Mouse (Mus musculus) pancreas, adult 10 weeks (tissue): ENCODE measurements around the gene Oosp2. TPM values are rescaled to one million over a fixed set of nuclear protein-coding genes. Genes with fewer than 3 reads are reported as not detected.

ENCODE experiments used
- polyA plus RNA-seq: library from polyadenylated mRNA; stranded (reverse); fragments of 350-450 nt; fragmentation: Illumina TruSeq; extraction: RNeasy Lipid Tissue Mini Kit (QIAGEN cat#74804); gene quantifications from one replicate; pipeline ENCODE4 v1.2.3, GENCODE M21; 2015; ENCODE audit warnings: low read depth, low replicate concordance; ENCODE audit not compliant: insufficient read depth

Gene Oosp2
- not detected for polyA plus RNA-seq

DNA sequence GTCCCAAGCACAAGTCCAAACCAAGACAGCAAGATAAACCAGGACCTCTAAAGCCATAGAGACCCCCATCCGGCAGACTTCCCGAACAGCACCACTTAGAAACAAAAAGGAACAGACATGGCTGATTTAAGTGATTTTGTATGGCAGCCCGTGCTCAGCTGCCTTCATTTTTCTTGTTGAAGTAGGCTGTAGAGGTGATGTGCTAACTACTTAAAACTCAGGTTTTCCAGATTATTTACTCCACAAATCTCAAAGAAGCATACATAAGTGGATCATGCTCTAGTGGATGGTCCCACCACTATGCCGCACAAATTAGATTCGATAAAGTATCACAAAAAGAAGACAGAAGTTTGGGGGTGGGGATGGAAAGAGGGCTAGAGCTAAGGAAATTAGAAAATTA lies at the start of gene Oosp2:
Gene Oosp2 (minus strand): TSS at position 101 of the 400 bp plus-strand sequence.

DNA sequence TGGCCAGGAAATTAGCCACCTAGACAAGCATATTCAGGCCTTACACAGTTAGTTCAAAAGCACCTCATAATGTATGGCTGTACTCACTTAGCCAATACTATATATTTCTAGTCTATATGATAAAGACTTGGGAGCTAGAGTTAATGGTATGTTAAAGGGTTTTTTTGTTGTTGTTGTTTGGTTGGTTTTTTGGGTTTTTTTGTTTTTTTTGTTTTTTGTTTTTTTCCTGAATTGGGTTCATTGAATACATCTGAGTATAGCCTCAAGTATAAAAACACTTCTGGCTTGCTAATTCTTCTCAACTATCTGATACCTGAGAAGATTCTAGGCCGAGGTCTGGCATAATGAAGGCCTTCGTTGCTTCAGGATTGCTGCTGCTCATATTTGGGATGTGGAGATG lies 36.4 kb upstream of the Oosp2 start, which contains the start of gene Oosp3:
Gene Oosp3 (plus strand): TSS at position 301 of the 400 bp plus-strand sequence.

DNA sequence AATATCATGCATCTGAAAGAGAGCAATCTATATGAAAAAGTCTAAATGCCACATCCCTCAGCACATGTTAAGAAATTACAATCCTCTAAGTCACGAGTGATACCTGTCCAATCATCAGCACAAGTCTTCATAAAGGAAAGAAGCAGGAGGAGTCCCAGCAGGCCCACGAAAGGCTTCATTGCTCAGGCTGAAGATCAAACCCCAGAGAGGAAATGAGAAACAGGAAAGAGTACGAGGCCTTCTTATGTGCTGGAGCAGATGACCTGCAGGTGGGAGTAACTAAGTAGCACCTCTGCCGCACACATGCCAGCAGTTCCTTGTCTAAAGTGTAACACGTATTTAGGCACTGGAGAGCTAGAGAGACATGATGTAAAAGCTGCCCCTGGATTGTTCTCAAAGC lies 30.5 kb upstream of the Oosp2 start, which contains the start of gene Oosp1:
Gene Oosp1 (minus strand): TSS at position 312 of the 400 bp plus-strand sequence.

DNA sequence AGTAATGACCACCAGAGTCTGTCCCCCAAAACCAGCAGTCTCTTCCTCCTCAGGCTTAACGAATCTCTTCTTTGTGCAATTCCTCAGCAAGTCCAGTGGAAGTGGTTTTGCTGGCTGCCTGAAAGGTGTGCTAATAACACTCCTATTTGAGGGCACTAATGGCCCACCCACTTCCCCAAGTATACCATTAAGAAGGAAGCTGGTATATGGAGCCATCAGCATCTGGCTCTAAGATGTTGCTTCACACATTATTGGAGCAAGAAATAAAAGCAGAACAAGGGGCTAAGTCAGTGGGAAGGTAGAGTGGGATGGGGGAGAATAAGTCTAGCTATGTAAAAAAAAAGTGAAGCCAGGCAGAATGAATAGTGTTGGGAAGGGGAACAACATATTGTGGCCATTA lies 19.6 kb downstream of the Oosp2 start, which contains the start of gene Ms4a3:
Gene Ms4a3 (minus strand): TSS at position 120 of the 400 bp plus-strand sequence.

DNA sequence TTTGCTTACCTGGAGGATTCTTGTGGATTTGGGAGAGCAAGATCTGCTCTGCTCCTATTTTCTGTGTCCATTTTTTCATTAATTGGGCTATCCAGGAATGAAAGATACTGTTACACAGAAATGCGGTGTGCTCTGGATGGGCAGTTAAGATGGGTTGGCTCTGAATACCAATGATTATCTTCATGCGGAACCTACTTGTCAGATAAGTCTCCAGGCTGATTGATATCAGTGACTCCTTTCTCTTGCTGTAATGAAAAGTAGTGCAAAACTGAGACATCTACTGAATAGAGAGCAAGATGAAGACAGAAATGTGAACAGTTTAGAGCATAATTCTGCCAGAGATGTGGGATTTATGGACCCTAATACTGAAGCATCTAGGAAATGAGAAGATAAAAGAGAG lies 36.8 kb downstream of the Oosp2 start, which contains the start of gene Ms4a2:
Gene Ms4a2 (minus strand): TSS at position 169 of the 400 bp plus-strand sequence.

DNA sequence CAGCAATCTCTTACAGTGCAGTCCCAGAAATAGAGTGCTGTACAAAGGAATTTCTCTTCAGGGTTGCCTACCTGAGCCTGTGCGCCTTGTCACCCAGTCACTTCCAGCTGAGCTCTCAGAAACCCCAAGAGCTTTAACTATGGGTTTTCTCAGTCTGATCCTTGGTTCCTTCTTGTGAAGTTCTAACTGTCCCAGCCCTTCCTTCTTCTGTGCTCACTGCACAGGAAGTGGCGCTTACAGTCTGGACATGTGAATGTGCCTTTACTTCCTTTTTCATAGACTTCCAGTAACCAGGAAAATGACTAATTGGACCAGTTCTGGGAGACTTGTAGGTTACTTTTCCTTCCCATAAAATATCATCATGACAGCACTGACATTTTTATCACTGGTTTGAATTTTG lies 55.8 kb downstream of the Oosp2 start, which contains the start of gene Ms4a6d:
Gene Ms4a6d (minus strand): TSS at position 247 of the 400 bp plus-strand sequence.

Other genes starting within 250 kb of the Oosp2 start
- not detected for gene Ms4a4b, start 217.0 kb downstream of the Oosp2 start, polyA plus RNA-seq
- gene Ms4a6c, start 191.2 kb downstream of the Oosp2 start, polyA plus RNA-seq = 3.3 TPM
- not detected for gene Gm8369, start 174.6 kb downstream of the Oosp2 start, polyA plus RNA-seq
- 3.0 TPM for gene Ms4a6b, start 144.0 kb downstream of the Oosp2 start, polyA plus RNA-seq
- gene Ms4a4d, start 123.8 kb downstream of the Oosp2 start, polyA plus RNA-seq = 8.9 TPM
- 2.2 TPM for gene Ms4a6d, start 55.7 kb downstream of the Oosp2 start, polyA plus RNA-seq
- gene Ms4a2, start 36.8 kb downstream of the Oosp2 start, polyA plus RNA-seq = not detected
- not detected for gene Ms4a3, start 19.7 kb downstream of the Oosp2 start, polyA plus RNA-seq
- gene Oosp1, start 30.6 kb upstream of the Oosp2 start, polyA plus RNA-seq = not detected
- gene Oosp3, start 36.5 kb upstream of the Oosp2 start, polyA plus RNA-seq = not detected
- gene Gif, start 87.0 kb upstream of the Oosp2 start, polyA plus RNA-seq = not detected
- 6.5 TPM for gene Mrpl16, start 109.8 kb upstream of the Oosp2 start, polyA plus RNA-seq
- gene Stx3, start 158.8 kb upstream of the Oosp2 start, polyA plus RNA-seq = 4.8 TPM
- not detected for gene Olfr1417, start 178.7 kb upstream of the Oosp2 start, polyA plus RNA-seq
- gene Olfr1418, start 200.5 kb upstream of the Oosp2 start, polyA plus RNA-seq = not detected
- gene Olfr1419, start 214.5 kb upstream of the Oosp2 start, polyA plus RNA-seq = not detected
- gene Olfr1420, start 226.0 kb upstream of the Oosp2 start, polyA plus RNA-seq = not detected